Mouse (Mus musculus) kidney, postnatal 0 days (tissue): ENCODE measurements around the gene Exoc6. TPM values are rescaled to one million over a fixed set of nuclear protein-coding genes. Genes with fewer than 3 reads are reported as not detected.

Experiments
- ATAC-seq: fragments of 200-750 bp; cut with Nextera tagmentation; replicated peaks from 2 replicates; pipeline ENCODE4 v1.8.0; 2017; ENCODE audit warnings: low read depth, moderate number of reproducible peaks, moderate TSS enrichment, moderate library complexity; ENCODE audit not compliant: low FRiP score
- DNase-seq: peaks from one replicate; pipeline ENCODE4 v3.0.0-alpha.2; 2016; ENCODE audit warnings: low spot score
- H3K27ac ChIP-seq: fragments of 300-500 bp; sonication (generic); 2 replicates; pipeline ENCODE4 v1.5.1; 2014; ENCODE audit warnings: mild to moderate bottlenecking
- H3K27me3 ChIP-seq: fragments of 300-500 bp; sonication (generic); 2 replicates; pipeline ENCODE4 v1.6.1; 2014; ENCODE audit warnings: low read length, mixed read lengths; ENCODE audit not compliant: insufficient read depth
- H3K36me3 ChIP-seq: fragments of 300-500 bp; sonication (generic); 2 replicates; pipeline ENCODE4 v1.6.1; 2014; ENCODE audit warnings: low read length, mixed read lengths; ENCODE audit not compliant: insufficient read depth
- H3K4me1 ChIP-seq: fragments of 300-500 bp; sonication (generic); replicated peaks from 2 replicates; pipeline ENCODE4 v1.6.1; 2014; ENCODE audit warnings: antibody characterized with exemption, low read length, mixed read lengths; ENCODE audit not compliant: insufficient read depth
- H3K4me2 ChIP-seq: fragments of 300-500 bp; sonication (generic); 2 replicates; pipeline ENCODE4 v1.6.1; 2014; ENCODE audit warnings: mild to moderate bottlenecking, low read length, moderate library complexity, mixed read lengths
- H3K4me3 ChIP-seq: fragments of 300-500 bp; sonication (generic); replicated peaks from 2 replicates; pipeline ENCODE4 v1.5.1; 2014; ENCODE audit warnings: low read depth, low read length
- H3K9ac ChIP-seq: fragments of 300-500 bp; sonication (generic); 2 replicates; pipeline ENCODE4 v1.6.1; 2014; ENCODE audit warnings: low read depth, low read length
- H3K9me3 ChIP-seq: fragments of 300-500 bp; sonication (generic); replicated peaks from 2 replicates; pipeline ENCODE4 v1.6.1; 2016; ENCODE audit warnings: low read length, inconsistent platforms, mixed read lengths
- CTCF ChIP-seq: IDR thresholded peaks from 2 replicates; pipeline ENCODE4 v1.5.1; 2016; ENCODE audit warnings: antibody characterized with exemption, low read depth, mild to moderate bottlenecking, moderate library complexity
- WGBS: fragments of 180-500 bp; shearing (Covaris S2); extraction: QIAGEN DNeasy Blood & Tissue Kit; methylation state at CpG from one replicate; pipeline ENCODE4 v1.1.7; 2014; 5-methylcytosine and 5-hydroxymethylcytosine counted together
- polyA plus RNA-seq: library from polyadenylated mRNA; unstranded; fragments of >200 nt; fragmentation: Nextera tagmentation; extraction: Ambion mirVana; gene quantifications from 2 replicates; pipeline ENCODE4 v1.2.1, GENCODE M21; 2015

The Exoc6 gene
- polyA plus RNA-seq, 1 experiment from 2014 or later = 28.1 TPM

- Histone ChIP-seq H3K4me1 (peaks cover 21% of the 10 kb centered on the region; the same call in 1 of the 2 replicates), H3K9ac (no peak overlapping the region), H3K27ac (no peak overlapping the region), H3K36me3 (no peaks in the 10 kb centered on the region), H3K4me3 (peak overlapping the region; percentile 35), H3K4me2 (peak overlapping the region; percentile 60), H3K9me3 (no peaks in the 10 kb centered on the region), H3K27me3 (peaks cover 100% of the 10 kb centered on the region)
- 2% methylated on average over 22 of the region's 22 CpGs for WGBS
- DNase-seq = no peak
- no peak for ATAC-seq
- TF ChIP-seq CTCF = no peak
These were observed 146.6 kb downstream of the Exoc6 start for GRCm38 (mm10) chr19:37696603-37697334.

- Histone ChIP-seq H3K4me2 (peak overlapping the region; percentile 60), H3K4me3 (peak overlapping the region; percentile 35), H3K36me3 (no peaks in the 10 kb centered on the region), H3K9me3 (no peaks in the 10 kb centered on the region), H3K9ac (no peak overlapping the region), H3K27ac (no peak overlapping the region), H3K4me1 (peaks cover 21% of the 10 kb centered on the region; the same call in 1 of the 2 replicates), H3K27me3 (peaks cover 100% of the 10 kb centered on the region)
- DNase-seq (no peak), ATAC-seq (no peak)
- no peak for TF ChIP-seq CTCF
- WGBS = 3% methylated on average over 18 of the region's 18 CpGs
These were observed 147.1 kb downstream of the Exoc6 start for GRCm38 (mm10) chr19:37697335-37697636.

GRCm38 (mm10) chr19:37697651-37698272, 147.5 kb downstream of the Exoc6 start, which contains the start of gene Cyp26a1:
Gene Cyp26a1 (plus strand): TSS chr19:37697798.
- H3K27ac ChIP-seq = no peak within 1 kb of the TSS
- WGBS = under 1% methylated on average over 49 of the region's 51 CpGs
- no peaks in the 10 kb centered on the region for H3K9me3 ChIP-seq
- no peaks in the 10 kb centered on the region for H3K36me3 ChIP-seq
- no peak within 1 kb of the TSS for H3K9ac ChIP-seq
- peaks cover 21% of the 10 kb centered on the region; the same call in 1 of the 2 replicates for H3K4me1 ChIP-seq
- DNase-seq (no peak), ATAC-seq (no peak; the same call in 1 of the 2 replicates)
- H3K4me3 ChIP-seq = peak within 1 kb of the TSS; percentile 35
- no peak for TF ChIP-seq CTCF
- peaks cover 97% of the 10 kb centered on the region for H3K27me3 ChIP-seq
- peak within 1 kb of the TSS; percentile 60 for H3K4me2 ChIP-seq

GRCm38 (mm10) chr19:37698273-37699160, 148.3 kb downstream of the Exoc6 start:
- no peak for TF ChIP-seq CTCF

GRCm38 (mm10) chr19:37699711-37700110, 149.5 kb downstream of the Exoc6 start:
- no peak for TF ChIP-seq CTCF
- H3K36me3 ChIP-seq = no peaks in the 10 kb centered on the region
- no peaks in the 10 kb centered on the region for H3K9me3 ChIP-seq
- peaks cover 78% of the 10 kb centered on the region for H3K27me3 ChIP-seq
- no peak overlapping the region for H3K27ac ChIP-seq
- DNase-seq = no peak
- 16% methylated on average over 9 of the region's 9 CpGs for WGBS
- H3K4me3 ChIP-seq = no peak overlapping the region
- no peak overlapping the region for H3K4me2 ChIP-seq
- ATAC-seq = no peak
- H3K9ac ChIP-seq = no peak overlapping the region
- peaks cover 21% of the 10 kb centered on the region; the same call in 1 of the 2 replicates for H3K4me1 ChIP-seq

More at GRCm38 (mm10) chr19:37698273-37699160, 148.3 kb downstream of the Exoc6 start:
- Histone ChIP-seq H3K27me3 (peaks cover 90% of the 10 kb centered on the region), H3K9ac (no peak overlapping the region), H3K9me3 (no peaks in the 10 kb centered on the region), H3K27ac (no peak overlapping the region), H3K4me2 (peak overlapping the region; percentile 60), H3K4me1 (peaks cover 21% of the 10 kb centered on the region; the same call in 1 of the 2 replicates), H3K4me3 (peak overlapping the region; percentile 35), H3K36me3 (no peaks in the 10 kb centered on the region)
- ATAC-seq = no peak; the same call in 1 of the 2 replicates
- no peak for DNase-seq
- WGBS = under 1% methylated on average over 62 of the region's 63 CpGs
